In the genomic region with DNA sequence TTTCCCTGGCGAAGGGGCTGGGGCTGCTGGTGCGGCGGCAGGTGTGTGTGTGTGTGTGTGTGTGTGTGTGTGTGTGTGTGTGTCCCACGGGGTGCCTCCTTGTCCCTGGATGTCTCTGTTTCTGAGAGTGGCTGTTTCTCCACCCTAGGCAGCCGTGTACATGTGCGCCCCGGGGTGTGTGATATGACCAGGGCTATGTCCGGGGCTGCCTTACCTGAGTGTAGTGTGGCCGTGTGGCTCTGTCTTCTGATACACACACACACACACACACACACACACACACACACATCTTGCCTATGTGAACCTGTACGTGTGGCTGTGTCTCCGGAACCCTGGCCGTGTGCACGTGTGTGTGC, we compare ENCODE assay signal across 9 mouse cellular contexts. TPM values are rescaled to one million over a fixed set of nuclear protein-coding genes. Genes with fewer than 3 reads are reported as not detected.
DNase-seq lines count a peak whose midpoint lies in the region; ATAC-seq and TF ChIP-seq lines count a peak whose summit lies in the region.
"Had no signal": no experiment of that assay in that cellular context is flagged by ENCODE, and none has a peak within 500 bp of the region (broad histone marks: within the 10 kb centered on the region; RNA-seq: fewer than 3 reads in every experiment).

No protein-coding gene starts in this region.

- H3K27ac ChIP-seq in gastrocnemius, adult 2 months, result peak overlapping the region; percentile 99
- H3K27ac ChIP-seq in embryonic facial prominence, embryonic 14.5 days (replicated peaks; ENCODE audit: low read depth, low read length), result peak overlapping the region; percentile 87
- peak overlapping the region; percentile 96 for H3K27ac ChIP-seq in intestine, postnatal 0 days (ENCODE audit: low read depth, low read length)

- peak overlapping the region; percentile 95 for H3K4me2 ChIP-seq in embryonic facial prominence, embryonic 14.5 days (ENCODE audit: low read depth, low read length)
- peak overlapping the region; percentile 92 for H3K4me2 ChIP-seq in intestine, postnatal 0 days (replicated peaks; ENCODE audit: low read depth)

- intact Hi-C loops in gastrocnemius, adult 2 months (cut with DNase I), result loop anchor here (2.0 to 5.0 kb wide), 3 partner anchors 54 to 157 kb away; no protein-coding TSS in a partner anchor

- no peaks in the 10 kb centered on the region for H3K36me3 ChIP-seq in embryonic facial prominence, embryonic 14.5 days (ENCODE audit: control insufficient read depth, insufficient read depth, low read length)
- H3K36me3 ChIP-seq in intestine, postnatal 0 days (ENCODE audit: control insufficient read depth, insufficient read depth), result no peaks in the 10 kb centered on the region

- peaks cover 31% of the 10 kb centered on the region for H3K4me1 ChIP-seq in embryonic facial prominence, embryonic 14.5 days (ENCODE audit: control insufficient read depth, insufficient read depth, low read length)
- H3K4me1 ChIP-seq in intestine, postnatal 0 days (replicated peaks; ENCODE audit: control insufficient read depth, insufficient read depth, low read length), result peaks cover 11% of the 10 kb centered on the region; the same call in 1 of the 2 replicates

- H3K4me3 ChIP-seq in gastrocnemius, adult 2 months, result peak overlapping the region; percentile 99
- peak overlapping the region; percentile 92 for H3K4me3 ChIP-seq in embryonic facial prominence, embryonic 14.5 days (ENCODE audit: low read depth, low read length)
- peak overlapping the region; percentile 91 for H3K4me3 ChIP-seq in intestine, postnatal 0 days (ENCODE audit: low read depth, low read length)

- H3K9me3 ChIP-seq in embryonic facial prominence, embryonic 14.5 days (ENCODE audit: control insufficient read depth, low read length), result no peaks in the 10 kb centered on the region
- H3K9me3 ChIP-seq in intestine, postnatal 0 days (ENCODE audit: control insufficient read depth), result no peaks in the 10 kb centered on the region

- H3K9ac ChIP-seq in embryonic facial prominence, embryonic 14.5 days (ENCODE audit: low read depth, low read length), result peak overlapping the region; percentile 92
- peak overlapping the region; percentile 86 for H3K9ac ChIP-seq in intestine, postnatal 0 days (ENCODE audit: low read depth, low read length)

- WGBS in embryonic facial prominence, embryonic 14.5 days, result 4% methylated on average over 9 of the region's 13 CpGs
- under 1% methylated on average over 13 of the region's 13 CpGs for WGBS in intestine, postnatal 0 days

- TF ChIP-seq CTCF in gastrocnemius, adult 2 months (IDR thresholded peaks at IDR 0.05), result no peak
- no peak for TF ChIP-seq CTCF in intestine, postnatal 0 days (IDR thresholded peaks at IDR 0.05; ENCODE audit: low read depth)

- DNase-seq in gastrocnemius, adult 2 months, result peak; percentile 65
- no peak for DNase-seq in gastrocnemius, postnatal 25 days
- DNase-seq in A20 (ENCODE audit: low read depth, low spot score), result peak; percentile 62
- DNase-seq in embryonic facial prominence, embryonic 14.5 days (ENCODE audit: low spot score), result no peak
- no peak for DNase-seq in layer of hippocampus, adult 9-11 months

- no peaks in the 10 kb centered on the region for H3K27me3 ChIP-seq in embryonic facial prominence, embryonic 14.5 days (replicated peaks; ENCODE audit: control insufficient read depth, insufficient read depth, low read length)
- H3K27me3 ChIP-seq in intestine, postnatal 0 days (replicated peaks; ENCODE audit: control insufficient read depth, insufficient read depth, low read length), result no peaks in the 10 kb centered on the region
- H3K27me3 ChIP-seq: Patski had no signal

- peak; percentile 51 for ATAC-seq in embryonic facial prominence, embryonic 14.5 days (ENCODE audit: low read depth)
- ATAC-seq in intestine, postnatal 0 days, result 0 out of 2 replicates have a peak, but pooled peaks have one; percentile 17
- ATAC-seq in megakaryocyte progenitor cell, adult 5-6 weeks (replicated peaks; ENCODE audit: poor library complexity), result peak; percentile 4
- no peak for ATAC-seq in monocyte, adult 5-6 weeks (replicated peaks; ENCODE audit: insufficient number of reproducible peaks, low FRiP score, low TSS enrichment, poor library complexity, severe bottlenecking)

RNA-seq across cellular contexts. Expression of gene Slc6a6, which starts 0.6 kb away (rescaled TPM):
- 10 to 100 TPM; 67.0 to 91.9 TPM for total RNA-seq in gastrocnemius, adult 2 months (2021)
- total RNA-seq in gastrocnemius, postnatal 25 days (2021), result 10 to 100 TPM; 52.1 to 57.8 TPM
- 40.8 and 47.5 TPM in 2 replicates for polyA plus RNA-seq in embryonic facial prominence, embryonic 14.5 days (2014; fragmentation: Nextera tagmentation; extraction: Ambion mirVana)
- 109 and 127 TPM in 2 replicates for polyA plus RNA-seq in intestine, postnatal 0 days (2015; fragmentation: Nextera tagmentation; extraction: Ambion mirVana)
- 30.6 and 34.6 TPM in 2 replicates for total RNA-seq in megakaryocyte progenitor cell, adult 5-6 weeks (2015)
- total RNA-seq in megakaryocyte progenitor cell, adult 5-6 weeks (2017), result 20.7 and 26.7 TPM in 2 replicates
- total RNA-seq in monocyte, adult 5-6 weeks (2017), result 63.2 to 87.6 TPM (median 76.2 TPM) in 3 replicates

Comparison
In these comparisons a context has a peak if more than half of its experiments do, and no peak if none do; other contexts are left out.
1. DNase-seq: peak in gastrocnemius, adult 2 months (single experiment) and A20 (single experiment); none in gastrocnemius, postnatal 25 days (single experiment), embryonic facial prominence, embryonic 14.5 days (single experiment) and layer of hippocampus, adult 9-11 months (single experiment).
2. Peak in every context shown above with its lines, with median percentiles within 50 percentile points of each other: H3K27ac ChIP-seq and H3K4me3 ChIP-seq.